Mouse (Mus musculus): ENCODE measurements around the gene Cox7c.
A peak's percentile ranks its signal among the peaks of the same experiment; 100 is the strongest.
"Not testable (repeated sequence)": the region's sequence is repeated elsewhere in the genome, so short reads cannot be mapped to it uniquely, and the experiment has no call there.

Gene Cox7c

DNA sequence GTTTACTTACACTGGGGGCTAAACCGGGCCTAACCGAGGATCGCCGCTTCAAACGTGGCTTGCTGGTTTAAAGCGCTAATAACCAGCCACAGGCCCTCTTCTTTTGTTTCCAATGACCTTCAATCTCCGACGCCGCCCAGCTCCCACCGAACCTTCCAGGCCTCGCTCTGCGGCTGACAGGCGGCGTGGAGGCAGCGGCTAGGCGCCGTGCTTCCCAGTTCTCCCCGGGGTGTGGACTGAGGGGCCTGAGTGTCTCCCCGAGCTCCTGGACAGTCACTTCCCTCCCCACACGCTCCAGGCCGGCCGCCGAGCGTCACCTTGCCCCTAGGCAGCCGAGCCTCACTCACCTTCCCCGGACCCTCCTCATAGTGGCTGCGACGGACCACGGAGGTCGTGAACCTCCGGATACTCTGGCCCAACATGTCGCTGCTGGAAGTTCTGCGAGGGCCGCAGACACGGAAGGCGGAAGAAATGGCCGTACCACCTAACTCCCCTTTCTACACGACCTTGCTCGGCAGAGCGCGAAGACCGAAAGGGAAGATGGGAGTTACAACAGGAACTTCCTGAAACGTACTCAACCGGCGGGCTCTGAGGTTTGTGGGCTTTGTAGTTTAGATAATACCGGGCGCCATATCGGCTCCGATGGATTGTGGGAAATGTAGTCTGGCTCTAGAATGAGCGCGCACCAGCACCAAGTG, at the start of gene Cox7c:
Gene Cox7c, minus strand, starts transcription at position 651 of the 698 bp plus-strand sequence.
- peak; percentile 93 for DNase-seq (ENCODE audit: low spot score)

- DNase-seq (ENCODE audit: low spot score) = no peak
These were observed 21.5 kb upstream of the Cox7c start for GRCm38 (mm10) chr13:86068011-86068724.

DNA sequence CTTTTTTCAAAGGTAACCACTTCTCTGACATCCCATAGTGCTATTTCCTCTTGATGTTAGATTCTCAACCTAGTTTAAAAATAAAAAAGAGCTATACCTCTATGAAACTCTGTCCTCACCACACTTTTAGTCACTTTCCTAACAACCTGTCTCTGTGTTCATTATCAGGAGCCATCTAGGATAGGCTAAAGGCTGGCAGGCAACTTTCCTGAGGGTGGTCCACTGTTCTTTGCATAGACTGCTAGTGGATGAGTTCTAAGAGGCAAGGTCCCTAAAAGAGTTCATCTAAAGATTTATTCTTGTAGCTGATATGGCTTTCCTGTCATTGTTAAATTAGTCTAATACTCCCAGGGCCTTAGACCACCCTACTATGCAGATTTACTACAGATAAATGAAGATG, 20.8 kb upstream of the Cox7c start:
- DNase-seq (ENCODE audit: low spot score) = no peak

- not testable (repeated sequence) for DNase-seq (ENCODE audit: low spot score)
These were observed 7.4 kb upstream of the Cox7c start for GRCm38 (mm10) chr13:86054091-86054490.

DNA sequence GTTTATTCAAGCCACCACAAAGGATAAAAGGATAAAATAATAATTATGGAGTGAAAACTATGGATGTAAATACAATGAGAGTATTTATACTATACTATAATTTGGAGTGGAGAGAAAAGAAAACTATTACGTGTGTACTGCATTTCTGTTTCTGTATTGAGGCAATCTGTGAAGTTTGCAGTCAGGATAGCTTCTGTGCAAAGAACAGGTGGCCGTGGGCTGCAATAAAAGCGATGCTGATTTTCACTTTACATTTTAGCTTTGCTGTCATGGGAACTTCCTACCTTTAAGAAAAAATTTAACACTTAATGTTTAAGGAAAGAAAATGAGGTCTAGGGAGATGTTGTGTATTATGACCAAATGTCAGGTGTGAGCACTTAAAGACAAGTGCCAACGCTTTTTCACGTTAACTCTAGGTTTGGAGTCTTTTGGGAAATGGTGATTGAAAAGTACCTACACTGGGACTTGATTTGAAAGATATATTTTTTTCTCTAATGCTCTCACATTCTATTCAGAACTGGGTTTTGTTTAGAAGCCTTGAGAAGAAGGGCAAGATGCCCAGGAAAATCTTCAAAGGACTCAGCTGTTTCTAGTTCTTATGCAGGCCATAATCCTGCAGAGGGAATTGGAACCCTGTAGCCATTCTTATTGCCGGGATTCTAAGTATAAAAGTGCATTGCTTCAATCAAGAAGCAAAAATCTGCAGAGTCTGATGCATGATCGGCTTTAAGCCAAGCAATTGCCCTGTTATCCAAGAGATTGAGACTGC, 41.6 kb downstream of the Cox7c start:
- DNase-seq (ENCODE audit: low spot score) = no peak
